Mouse (Mus musculus) bone marrow macrophage, adult 2 months (primary cell): Measurements from ENCODE around the gene Fbxw8.

Experiments used
- CTCF ChIP-seq: IDR thresholded peaks from 2 replicates; pipeline ENCODE4 v1.5.1; 2012; ENCODE audit warnings: low read depth, mild to moderate bottlenecking, low read length, moderate library complexity
- POLR2A ChIP-seq: IDR thresholded peaks from 2 replicates; pipeline ENCODE4 v1.6.1; 2012; ENCODE audit warnings: mild to moderate bottlenecking, low read depth, low read length, borderline replicate concordance

DNA sequence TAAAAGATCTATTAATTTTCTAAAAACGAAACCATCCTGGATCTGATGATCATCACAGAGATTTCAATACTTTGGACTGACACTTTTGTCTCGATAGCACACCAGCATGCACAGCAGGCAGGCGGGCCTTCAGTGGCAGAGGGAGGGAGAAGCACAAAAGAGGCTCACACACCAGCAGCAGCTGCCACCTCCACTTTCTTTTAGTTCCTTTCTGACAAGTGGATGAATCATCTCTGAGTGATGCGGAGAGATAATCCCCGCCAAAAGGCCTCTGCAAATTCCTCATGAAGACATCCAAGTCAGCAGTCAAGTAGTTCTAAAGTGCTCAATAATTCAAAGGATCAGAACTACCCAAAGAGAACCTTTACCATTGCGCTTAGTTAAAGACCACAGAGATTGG is 75.9 kb downstream of the Fbxw8 start:
- TF ChIP-seq CTCF (no peak), POLR2A (no peak)
